Mouse (Mus musculus) large intestine, adult 2 months (tissue): ENCODE results near the gene Olfr820. TPM values are rescaled to one million over a fixed set of nuclear protein-coding genes. Genes with fewer than 3 reads are reported as not detected.
"Not testable (repeated sequence)": the region's sequence is repeated elsewhere in the genome, so short reads cannot be mapped to it uniquely, and the experiment has no call there.

Experiments
- DNase-seq: peaks from one replicate; pipeline ENCODE4 v3.0.0-alpha.2; 2012; ENCODE audit warnings: low read depth, low spot score
- WGBS: fragments of 180-500 bp; shearing (Covaris S2); methylation state at CpG from one replicate; pipeline ENCODE4 v1.1.7; 2018; 5-methylcytosine and 5-hydroxymethylcytosine counted together
- polyA plus RNA-seq: library from polyadenylated mRNA; depleted of rRNA; stranded (reverse); fragments of >200 nt; gene quantifications from 2 replicates; pipeline ENCODE4 v1.2.3, GENCODE M21; 2012; rRNA removed

Gene Olfr820
- not detected in 2 replicates for polyA plus RNA-seq

GRCm38 (mm10) chr10:130012321-130012720 lies at the start of gene Olfr820:
Olfr820 (plus strand) TSS chr10:130012621.
- no peak for DNase-seq

- DNase-seq = not testable (repeated sequence)
- 80% methylated on average over 2 of the region's 3 CpGs for WGBS
These were observed 46.2 kb upstream of the Olfr820 start for GRCm38 (mm10) chr10:129966232-129966631.

- 76% methylated on average over 2 of the region's 2 CpGs for WGBS
- not testable (repeated sequence) for DNase-seq
These were observed 45.3 kb upstream of the Olfr820 start, which contains the start of gene Olfr819 for GRCm38 (mm10) chr10:129967166-129967565. Olfr819 (minus strand) TSS chr10:129967266.

- WGBS = no CpG with 5 or more reads among the region's 3 CpGs
- DNase-seq = not testable (repeated sequence)
These were observed 39.4 kb upstream of the Olfr820 start for GRCm38 (mm10) chr10:129972994-129973393.

GRCm38 (mm10) chr10:129976040-129976439 lies 36.4 kb upstream of the Olfr820 start, which contains the start of gene Olfr247:
Olfr247 (minus strand) TSS chr10:129976140.
- not testable (repeated sequence) for DNase-seq
- no CpG with 5 or more reads among the region's 2 CpGs for WGBS

GRCm38 (mm10) chr10:129981867-129982266 lies 30.6 kb upstream of the Olfr820 start:
- WGBS = no CpG with 5 or more reads among the region's 3 CpGs
- not testable (repeated sequence) for DNase-seq

- no CpG with 5 or more reads among the region's 1 CpGs for WGBS
- DNase-seq = not testable (repeated sequence)
These were observed 27.5 kb upstream of the Olfr820 start, which contains the start of gene Gm10310 for GRCm38 (mm10) chr10:129984962-129985361. Gm10310 (minus strand) TSS chr10:129985062.

GRCm38 (mm10) chr10:130004104-130004503 lies 8.3 kb upstream of the Olfr820 start:
- not testable (repeated sequence) for DNase-seq
- WGBS = 86% methylated on average over 4 of the region's 4 CpGs

- WGBS = 82% methylated on average over 4 of the region's 4 CpGs
- not testable (repeated sequence) for DNase-seq
These were observed 7.1 kb upstream of the Olfr820 start for GRCm38 (mm10) chr10:130005366-130005765.

- DNase-seq = no peak
These were observed 17.6 kb downstream of the Olfr820 start, which contains the start of gene Olfr821 for GRCm38 (mm10) chr10:130030048-130030447. Olfr821 (plus strand) TSS chr10:130030348.

- WGBS = 56% methylated on average over 6 of the region's 6 CpGs
- DNase-seq = no peak
These were observed 24.7 kb downstream of the Olfr820 start for GRCm38 (mm10) chr10:130037096-130037495.

Other genes with a start within 250 kb of the Olfr820 start
- not detected in 2 replicates for gene Olfr808, start 247.1 kb upstream of the Olfr820 start, polyA plus RNA-seq
- gene Olfr809, start 238.0 kb upstream of the Olfr820 start, polyA plus RNA-seq = not detected in 2 replicates
- gene Olfr810, start 217.7 kb upstream of the Olfr820 start, polyA plus RNA-seq = not detected in 2 replicates
- not detected in 2 replicates for gene Olfr811, start 208.2 kb upstream of the Olfr820 start, polyA plus RNA-seq
- gene Olfr812, start 166.5 kb upstream of the Olfr820 start, polyA plus RNA-seq = not detected in 2 replicates
- gene Olfr813, start 157.3 kb upstream of the Olfr820 start, polyA plus RNA-seq = not detected in 2 replicates
- gene Olfr814, start 132.8 kb upstream of the Olfr820 start, polyA plus RNA-seq = not detected in 2 replicates
- gene Olfr815, start 106.8 kb upstream of the Olfr820 start, polyA plus RNA-seq = not detected in 2 replicates
- not detected in 2 replicates for gene Olfr816, start 97.0 kb upstream of the Olfr820 start, polyA plus RNA-seq
- not detected in 2 replicates for gene Olfr818, start 63.5 kb upstream of the Olfr820 start, polyA plus RNA-seq
- gene Olfr819, start 45.4 kb upstream of the Olfr820 start, polyA plus RNA-seq = not detected in 2 replicates
- not detected in 2 replicates for gene Olfr247, start 36.5 kb upstream of the Olfr820 start, polyA plus RNA-seq
- gene Gm10310, start 27.6 kb upstream of the Olfr820 start, polyA plus RNA-seq = not detected in 2 replicates
- gene Olfr821, start 17.7 kb downstream of the Olfr820 start, polyA plus RNA-seq = not detected in 2 replicates
- gene Olfr822, start 58.6 kb downstream of the Olfr820 start, polyA plus RNA-seq = not detected in 2 replicates
- gene Olfr823, start 102.8 kb downstream of the Olfr820 start, polyA plus RNA-seq = not detected in 2 replicates
- not detected in 2 replicates for gene Olfr824, start 117.4 kb downstream of the Olfr820 start, polyA plus RNA-seq
- gene Olfr825, start 154.1 kb downstream of the Olfr820 start, polyA plus RNA-seq = not detected in 2 replicates
- not detected in 2 replicates for gene Olfr826, start 171.6 kb downstream of the Olfr820 start, polyA plus RNA-seq
- not detected in 2 replicates for gene Olfr827, start 201.8 kb downstream of the Olfr820 start, polyA plus RNA-seq